Mouse (Mus musculus) neural tube, embryonic 14.5 days (tissue): ENCODE measurements around the gene Fam76a. TPM values are rescaled to one million over a fixed set of nuclear protein-coding genes. Genes with fewer than 3 reads are reported as not detected.

ENCODE experiments used
- ATAC-seq: fragments of 200-750 bp; cut with Nextera tagmentation; 2 replicates; pipeline ENCODE4 v1.8.0; 2017; ENCODE audit warnings: low read depth, mild to moderate bottlenecking, moderate TSS enrichment, moderate library complexity
- H3K27ac ChIP-seq: fragments of 300-500 bp; sonication (generic); 2 replicates; pipeline ENCODE4 v1.5.1; 2014; ENCODE audit warnings: low read depth, mild to moderate bottlenecking, control low read depth, low read length, moderate library complexity, mixed read lengths
- H3K27me3 ChIP-seq: fragments of 300-500 bp; sonication (generic); 2 replicates; pipeline ENCODE4 v1.6.1; 2014; ENCODE audit warnings: low read length; ENCODE audit not compliant: control insufficient read depth, insufficient read depth
- H3K36me3 ChIP-seq: fragments of 300-500 bp; sonication (generic); 2 replicates; pipeline ENCODE4 v1.6.1; 2014; ENCODE audit warnings: low read length, mixed read lengths; ENCODE audit not compliant: control insufficient read depth, insufficient read depth
- H3K4me1 ChIP-seq: fragments of 300-500 bp; sonication (generic); 2 replicates; pipeline ENCODE4 v1.6.1; 2014; ENCODE audit warnings: low read length; ENCODE audit not compliant: control insufficient read depth, insufficient read depth
- H3K4me2 ChIP-seq: fragments of 300-500 bp; sonication (generic); 2 replicates; pipeline ENCODE4 v1.6.1; 2014; ENCODE audit warnings: mild to moderate bottlenecking, low read depth, low read length, control low read depth
- H3K4me3 ChIP-seq: fragments of 300-500 bp; sonication (generic); 2 replicates; pipeline ENCODE4 v1.5.1; 2014; ENCODE audit warnings: low read depth, low read length, control low read depth, mixed read lengths
- H3K9ac ChIP-seq: fragments of 300-500 bp; sonication (generic); replicated peaks from 2 replicates; pipeline ENCODE4 v1.6.1; 2014; ENCODE audit warnings: low read depth, mild to moderate bottlenecking, control low read depth, low read length, mixed read lengths
- H3K9me3 ChIP-seq: fragments of 300-500 bp; sonication (generic); 2 replicates; pipeline ENCODE4 v1.6.1; 2016; ENCODE audit warnings: low read length; ENCODE audit not compliant: control insufficient read depth
- whole genome bisulfite sequencing: fragments of 180-500 bp; shearing (Covaris S2); extraction: QIAGEN DNeasy Blood & Tissue Kit; methylation state at CpG from one replicate; pipeline ENCODE4 v1.1.7; 2014; 5-methylcytosine and 5-hydroxymethylcytosine counted together
- polyA plus RNA-seq: library from polyadenylated mRNA; unstranded; fragments of >200 nt; fragmentation: Nextera tagmentation; extraction: Ambion mirVana; gene quantifications from 2 replicates; pipeline ENCODE4 v1.2.1, GENCODE M21; 2014

The Fam76a gene
- polyA plus RNA-seq, 1 experiment from 2014 or later: 32.1 TPM

DNA sequence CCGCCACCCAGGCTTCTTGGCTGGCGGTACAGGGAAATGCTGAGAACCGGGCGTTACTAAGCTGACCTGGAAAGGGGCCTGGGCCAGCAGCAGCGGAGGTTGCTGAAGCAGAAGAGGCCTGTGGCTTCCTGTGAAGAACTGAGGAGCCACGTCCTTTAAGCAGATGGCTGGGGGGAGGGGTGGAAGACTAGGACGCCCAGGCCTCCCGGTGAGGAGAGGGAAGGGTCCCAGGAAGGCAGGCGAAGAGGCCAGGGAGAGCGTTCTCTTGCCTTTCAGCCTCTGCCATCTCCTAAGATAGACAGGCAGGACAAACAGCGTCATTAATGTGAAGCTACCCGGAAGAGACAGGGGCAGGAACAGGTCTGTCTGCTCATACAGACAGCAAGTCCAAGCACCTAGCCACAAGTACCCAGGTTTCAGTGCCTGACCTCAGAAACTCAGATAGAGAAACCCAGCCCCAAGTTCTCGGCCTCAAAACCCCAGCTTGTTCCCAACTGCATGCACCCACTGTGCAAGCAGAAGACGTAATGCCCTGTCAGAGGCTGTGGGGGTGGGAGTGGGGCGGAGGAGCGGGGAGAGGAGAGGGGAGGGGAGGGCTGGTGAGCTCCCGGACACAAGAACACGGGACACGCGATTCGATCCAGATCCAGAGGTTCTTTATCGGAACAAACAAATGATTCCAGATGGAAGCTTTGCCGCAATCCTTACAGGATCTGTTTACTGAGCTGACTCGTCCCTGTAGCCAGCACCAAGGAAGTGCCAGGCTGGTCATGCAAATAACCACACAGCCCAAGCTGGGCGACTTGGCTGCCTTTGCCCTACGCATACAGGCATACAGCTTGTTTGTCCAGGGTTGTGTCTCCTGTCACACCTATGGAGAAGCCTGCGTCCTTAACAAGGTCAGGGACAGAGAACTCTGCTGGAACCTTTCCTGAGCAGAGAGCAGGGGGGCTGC is 24.0 kb upstream of the Fam76a start:
- peak overlapping the region; percentile 58; the same call in 1 of the 2 replicates for H3K27ac ChIP-seq
- peak; percentile 25; the same call in 1 of the 2 replicates for ATAC-seq
- H3K4me3 ChIP-seq: no peak overlapping the region; the same call in 1 of the 2 replicates
- no peaks in the 10 kb centered on the region for H3K27me3 ChIP-seq
- H3K36me3 ChIP-seq: no peaks in the 10 kb centered on the region
- peak overlapping the region; percentile 40 for H3K4me2 ChIP-seq
- no peaks in the 10 kb centered on the region for H3K9me3 ChIP-seq
- WGBS: 21% methylated on average over 27 of the region's 27 CpGs
- peaks cover 11% of the 10 kb centered on the region for H3K4me1 ChIP-seq
- peak overlapping the region; percentile 25; the same call in 1 of the 2 replicates for H3K9ac ChIP-seq

DNA sequence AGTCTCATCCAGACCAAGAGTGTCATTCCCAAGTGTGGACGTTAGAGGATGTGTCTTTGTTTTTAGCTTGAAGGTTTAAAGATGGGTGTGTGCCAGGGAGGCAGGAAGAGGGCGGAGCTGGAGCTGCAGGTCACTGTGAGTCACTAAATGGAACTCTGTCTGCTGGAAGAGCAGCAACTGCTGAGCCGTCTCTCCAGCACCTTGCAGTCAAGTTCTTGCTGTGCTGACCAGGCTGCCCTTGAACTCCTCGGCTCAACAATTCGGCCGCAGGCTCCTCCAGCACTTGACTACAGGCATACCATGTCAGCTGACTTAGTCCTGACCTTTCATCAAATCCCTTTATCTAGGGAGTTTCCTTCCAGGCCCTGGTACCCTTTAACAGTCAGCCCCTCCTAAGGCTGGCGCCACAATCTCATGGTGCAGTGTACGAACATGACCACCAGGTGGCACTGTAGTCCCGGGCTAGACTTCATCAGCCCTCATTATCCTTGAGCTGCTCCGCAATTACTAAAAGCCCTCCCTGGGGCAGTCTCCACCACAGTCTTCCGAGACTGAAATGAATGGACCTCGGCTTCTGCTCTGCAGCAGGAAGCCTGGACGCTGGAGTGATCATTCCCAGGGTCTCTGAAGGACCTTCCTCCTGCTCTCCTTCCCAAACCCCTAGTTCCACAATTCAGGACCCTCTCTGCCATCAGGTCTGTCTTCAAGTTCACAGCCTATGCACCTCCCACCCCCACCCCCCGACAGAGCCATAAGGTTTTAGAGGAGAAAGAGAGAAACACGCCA is 23.1 kb upstream of the Fam76a start:
- Histone ChIP-seq H3K4me3 (no peak overlapping the region; the same call in 1 of the 2 replicates), H3K27me3 (no peaks in the 10 kb centered on the region), H3K9me3 (no peaks in the 10 kb centered on the region), H3K9ac (peak overlapping the region; percentile 25; the same call in 1 of the 2 replicates), H3K4me1 (peaks cover 11% of the 10 kb centered on the region), H3K36me3 (no peaks in the 10 kb centered on the region), H3K27ac (peak overlapping the region; percentile 58; the same call in 1 of the 2 replicates), H3K4me2 (peak overlapping the region; percentile 40)
- peak; percentile 85 for ATAC-seq
- 7% methylated on average over 15 of the region's 15 CpGs for WGBS

DNA sequence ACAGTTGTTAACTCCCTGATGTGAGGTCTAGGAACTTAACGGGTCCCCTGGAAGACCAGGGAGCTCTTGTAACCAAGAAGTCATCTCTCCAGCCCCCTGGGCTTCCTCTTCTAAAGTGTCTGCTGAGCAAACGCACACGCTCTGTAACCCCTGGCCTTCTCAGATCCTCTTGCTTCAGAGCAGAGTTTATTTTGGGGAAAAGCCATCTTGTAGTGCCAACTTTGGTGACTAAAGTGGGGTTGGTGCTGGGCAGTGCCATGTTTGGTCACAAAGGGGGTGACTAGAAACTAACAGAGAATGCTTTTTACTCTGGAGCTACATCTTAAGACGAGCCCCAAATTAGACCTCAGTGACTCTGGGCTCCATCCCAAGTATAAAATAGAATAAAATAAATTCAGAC is 22.4 kb upstream of the Fam76a start:
- no peaks in the 10 kb centered on the region for H3K9me3 ChIP-seq
- no peaks in the 10 kb centered on the region for H3K27me3 ChIP-seq
- H3K4me2 ChIP-seq: no peak overlapping the region
- H3K4me3 ChIP-seq: no peak overlapping the region
- WGBS: 84% methylated on average over 4 of the region's 4 CpGs
- no peak overlapping the region for H3K9ac ChIP-seq
- no peak for ATAC-seq
- peaks cover 11% of the 10 kb centered on the region for H3K4me1 ChIP-seq
- H3K36me3 ChIP-seq: no peaks in the 10 kb centered on the region
- H3K27ac ChIP-seq: no peak overlapping the region

DNA sequence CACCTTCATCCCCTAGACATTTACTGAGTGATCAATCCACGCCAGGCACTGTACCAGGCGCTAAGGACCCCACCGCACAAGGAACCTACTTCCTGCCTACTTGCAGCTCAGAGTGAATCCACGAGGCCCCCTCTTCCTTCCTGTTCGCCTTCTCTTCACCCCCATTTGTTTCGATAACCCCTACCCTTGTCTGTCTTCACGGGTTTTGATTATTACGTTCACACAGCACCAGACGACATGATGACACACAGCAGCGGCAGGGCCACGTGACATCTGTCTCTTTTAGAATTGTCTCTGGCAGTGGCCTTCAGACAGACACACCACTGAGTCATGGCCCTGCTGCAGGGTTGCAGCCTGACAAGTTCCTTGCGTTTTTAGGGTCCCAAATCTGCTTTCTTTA is 21.7 kb upstream of the Fam76a start:
- H3K4me2 ChIP-seq: no peak overlapping the region
- H3K4me1 ChIP-seq: peaks cover 13% of the 10 kb centered on the region
- no peak overlapping the region for H3K4me3 ChIP-seq
- no peaks in the 10 kb centered on the region for H3K36me3 ChIP-seq
- no peaks in the 10 kb centered on the region for H3K9me3 ChIP-seq
- H3K27me3 ChIP-seq: no peaks in the 10 kb centered on the region
- no peak overlapping the region for H3K9ac ChIP-seq
- H3K27ac ChIP-seq: no peak overlapping the region
- WGBS: 79% methylated on average over 12 of the region's 12 CpGs
- no peak for ATAC-seq

DNA sequence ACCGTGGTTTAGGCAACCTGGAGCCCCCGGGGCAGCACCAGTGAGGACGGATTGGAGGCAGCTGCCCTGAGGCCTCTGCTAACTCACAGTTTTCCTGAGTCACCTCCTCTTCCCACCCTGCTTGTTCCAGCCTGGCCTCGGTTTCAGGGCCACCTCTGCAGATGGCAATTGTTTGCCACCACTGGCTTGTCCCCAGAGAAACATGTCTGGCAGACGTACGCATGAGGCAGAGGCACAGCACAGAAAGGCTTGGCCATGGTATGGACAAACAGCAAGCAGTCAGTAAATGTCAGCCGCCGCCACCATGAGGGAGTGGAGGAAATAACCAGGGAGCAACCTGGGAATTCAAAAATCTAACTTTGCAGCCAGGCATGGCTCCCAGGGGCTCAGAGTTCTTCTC is 20.7 kb upstream of the Fam76a start:
- Histone ChIP-seq H3K27me3 (no peaks in the 10 kb centered on the region), H3K4me1 (peaks cover 21% of the 10 kb centered on the region), H3K4me3 (no peak overlapping the region), H3K36me3 (no peaks in the 10 kb centered on the region), H3K9me3 (no peaks in the 10 kb centered on the region), H3K27ac (no peak overlapping the region), H3K9ac (no peak overlapping the region), H3K4me2 (no peak overlapping the region)
- no peak for ATAC-seq
- 71% methylated on average over 8 of the region's 8 CpGs for WGBS

DNA sequence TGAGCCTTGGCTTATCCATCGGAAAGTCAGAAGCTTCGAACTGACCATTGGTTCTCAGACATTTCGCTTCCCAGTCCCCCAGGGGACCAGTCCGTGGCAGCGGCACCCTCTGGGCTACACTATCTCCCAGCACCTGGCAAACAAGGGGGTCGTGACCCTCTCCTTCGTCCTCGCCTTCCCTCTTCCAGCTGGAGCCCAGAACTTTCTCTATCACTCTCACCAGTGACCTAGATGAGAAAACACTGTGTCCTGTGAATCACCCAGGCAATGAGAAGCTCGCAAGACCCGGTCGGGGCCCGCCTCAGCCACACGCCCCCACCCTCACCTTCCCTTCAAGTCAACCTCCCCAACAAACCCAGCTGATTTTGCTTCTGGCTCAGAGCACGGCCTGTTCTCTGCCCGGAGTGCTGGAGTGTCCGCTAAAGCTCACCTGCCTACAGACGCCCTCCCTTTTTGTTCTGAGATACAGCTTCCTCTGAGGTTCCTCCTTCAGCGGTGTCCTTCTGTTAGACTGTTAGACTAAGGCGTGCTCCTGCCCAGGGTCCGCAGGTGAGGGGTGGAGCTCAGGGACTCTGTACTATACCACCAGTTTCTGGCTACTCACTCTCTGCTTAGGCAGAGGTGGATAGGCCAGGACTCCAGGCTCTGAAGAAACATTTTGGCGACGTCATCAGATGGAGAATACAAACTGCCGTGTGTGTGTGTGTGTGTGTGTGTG is 18.8 kb upstream of the Fam76a start:
- WGBS: 62% methylated on average over 23 of the region's 23 CpGs
- H3K27ac ChIP-seq: no peak overlapping the region
- ATAC-seq: no peak
- no peak overlapping the region for H3K4me3 ChIP-seq
- H3K9me3 ChIP-seq: no peaks in the 10 kb centered on the region
- no peak overlapping the region for H3K4me2 ChIP-seq
- no peaks in the 10 kb centered on the region for H3K27me3 ChIP-seq
- H3K36me3 ChIP-seq: no peaks in the 10 kb centered on the region
- H3K4me1 ChIP-seq: peaks cover 15% of the 10 kb centered on the region
- H3K9ac ChIP-seq: no peak overlapping the region

DNA sequence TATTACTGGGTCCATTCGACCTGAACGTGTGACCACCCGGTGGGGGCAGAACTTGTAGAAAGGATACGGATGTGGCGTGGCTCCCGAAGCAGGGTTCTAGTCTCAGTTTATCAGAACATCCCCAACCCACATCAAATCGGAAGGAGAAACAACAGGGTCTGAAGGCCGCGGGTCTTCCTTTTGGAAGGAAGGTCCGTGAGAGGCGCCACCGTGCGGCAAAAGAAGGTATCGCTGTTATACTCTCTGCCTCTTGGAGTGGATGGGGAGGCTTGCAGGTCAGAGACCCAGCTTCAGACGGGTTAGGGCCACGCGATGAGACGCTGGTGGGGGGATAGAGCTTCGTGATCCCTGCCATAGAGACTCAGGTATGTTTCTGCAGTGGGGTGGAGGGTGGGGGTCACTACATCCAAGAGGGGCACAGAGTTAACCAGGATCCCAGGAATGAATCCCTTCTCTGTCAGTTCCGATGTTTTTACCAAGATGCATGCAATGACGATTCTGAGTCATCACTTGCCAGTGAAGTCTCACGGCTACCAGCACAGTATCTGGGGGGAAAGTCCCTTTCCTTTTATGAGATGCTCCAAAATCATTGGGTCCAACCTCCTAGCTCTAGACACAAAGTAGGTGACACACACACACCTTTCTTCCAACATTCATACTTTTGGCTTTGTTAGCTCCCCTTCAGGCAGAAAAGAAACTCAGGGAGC is 17.2 kb upstream of the Fam76a start:
- Histone ChIP-seq H3K27ac (no peak overlapping the region), H3K9ac (no peak overlapping the region)
- 24% methylated on average over 22 of the region's 22 CpGs for WGBS

More for the DNA sequence above, 17.2 kb upstream of the Fam76a start:
- Histone ChIP-seq H3K27me3 (no peaks in the 10 kb centered on the region), H3K4me2 (no peak overlapping the region), H3K36me3 (no peaks in the 10 kb centered on the region), H3K9me3 (no peaks in the 10 kb centered on the region), H3K4me1 (peaks cover 9% of the 10 kb centered on the region; the same call in 1 of the 2 replicates), H3K4me3 (no peak overlapping the region)
- ATAC-seq: no peak
